Mouse (Mus musculus) limb, embryonic 14.5 days (tissue): ENCODE measurements around the gene Col5a3. TPM values are rescaled to one million over a fixed set of nuclear protein-coding genes. Genes with fewer than 3 reads are reported as not detected.

ENCODE experiments used
- ATAC-seq: fragments of 200-750 bp; cut with Nextera tagmentation; 2 replicates; pipeline ENCODE4 v1.8.0; 2017; ENCODE audit warnings: low read depth, moderate number of reproducible peaks, moderate TSS enrichment; ENCODE audit not compliant: low FRiP score
- DNase-seq: peaks from one replicate; pipeline ENCODE4 v3.0.0-alpha.2; 2015; ENCODE audit warnings: low spot score
- H3K27ac ChIP-seq: fragments of 300-500 bp; sonication (generic); replicated peaks from 2 replicates; pipeline ENCODE4 v1.5.1; 2014; ENCODE audit warnings: low read depth, mild to moderate bottlenecking, low read length, moderate library complexity, mixed read lengths
- H3K27me3 ChIP-seq: fragments of 300-500 bp; sonication (generic); 2 replicates; pipeline ENCODE4 v1.6.1; 2014; ENCODE audit warnings: low read length, mixed read lengths; ENCODE audit not compliant: control insufficient read depth, insufficient read depth
- H3K36me3 ChIP-seq: fragments of 300-500 bp; sonication (generic); 2 replicates; pipeline ENCODE4 v1.6.1; 2014; ENCODE audit warnings: mild to moderate bottlenecking, low read length, moderate library complexity, mixed read lengths; ENCODE audit not compliant: control insufficient read depth, insufficient read depth
- H3K4me1 ChIP-seq: fragments of 300-500 bp; sonication (generic); 2 replicates; pipeline ENCODE4 v1.6.1; 2014; ENCODE audit warnings: antibody characterized with exemption, low read length, mixed read lengths; ENCODE audit not compliant: control insufficient read depth, insufficient read depth
- H3K4me2 ChIP-seq: fragments of 300-500 bp; sonication (generic); replicated peaks from 2 replicates; pipeline ENCODE4 v1.6.1; 2014; ENCODE audit warnings: low read depth, mild to moderate bottlenecking, low read length, moderate library complexity; ENCODE audit not compliant: severe bottlenecking
- H3K4me3 ChIP-seq: fragments of 300-500 bp; sonication (generic); replicated peaks from 2 replicates; pipeline ENCODE4 v1.5.1; 2014; ENCODE audit warnings: low read length
- H3K9ac ChIP-seq: fragments of 300-500 bp; sonication (generic); 2 replicates; pipeline ENCODE4 v1.6.1; 2014; ENCODE audit warnings: mild to moderate bottlenecking, low read depth, low read length, moderate library complexity; ENCODE audit not compliant: severe bottlenecking
- H3K9me3 ChIP-seq: fragments of 300-500 bp; sonication (generic); 2 replicates; pipeline ENCODE4 v1.6.1; 2016; ENCODE audit warnings: low read length; ENCODE audit not compliant: control insufficient read depth
- POLR2A ChIP-seq: fragments of 200-500 bp; IDR thresholded peaks from 2 replicates; pipeline ENCODE4 v1.8.0; 2012; ENCODE audit warnings: inconsistent platforms, mild to moderate bottlenecking, moderate library complexity, borderline replicate concordance; ENCODE audit not compliant: insufficient read depth, insufficient read length; ENCODE audit errors: extremely low read depth
- WGBS: fragments of 180-500 bp; shearing (Covaris S2); extraction: QIAGEN DNeasy Blood & Tissue Kit; methylation state at CpG from one replicate; pipeline ENCODE4 v1.1.7; 2014; 5-methylcytosine and 5-hydroxymethylcytosine counted together
- polyA plus RNA-seq, 2 experiments: library from polyadenylated mRNA; depleted of rRNA in 1 of 2; stranded (reverse) in 1 of 2; unstranded in 1 of 2; fragments of >200 nt; fragmentation: Nextera tagmentation in 1 of 2; extraction: Ambion mirVana in 1 of 2; gene quantifications; 2 replicates each; pipeline versions ENCODE4 v1.2.1 to v1.2.3; 2012 to 2014

The Col5a3 gene
- polyA plus RNA-seq, 2 experiments: 4.5 to 6.7 TPM

DNA sequence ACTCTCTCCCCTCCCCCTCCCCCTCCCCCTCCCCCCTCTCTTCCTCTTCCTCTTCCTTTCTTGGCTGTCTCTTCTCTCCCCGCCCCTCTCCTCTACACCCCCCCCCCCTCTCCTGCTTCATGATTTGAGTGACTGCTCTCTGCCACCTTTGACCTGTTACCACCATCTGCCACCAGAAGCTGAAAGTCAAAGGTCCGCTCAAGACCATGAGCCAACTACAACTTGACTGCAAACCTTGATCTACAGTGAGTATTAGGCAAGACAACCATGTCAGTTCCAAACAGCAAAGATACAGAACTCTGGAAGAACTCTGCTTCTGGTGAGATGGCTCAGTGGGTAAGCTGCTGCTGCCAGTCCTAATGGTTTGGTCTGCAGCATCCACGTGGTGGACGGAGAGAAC lies 25.2 kb downstream of the Col5a3 start:
- Histone ChIP-seq H3K36me3 (no peaks in the 10 kb centered on the region), H3K4me2 (no peak overlapping the region), H3K27ac (peak overlapping the region; percentile 9; the same call in 1 of the 2 replicates), H3K27me3 (no peaks in the 10 kb centered on the region), H3K9ac (no peak overlapping the region), H3K9me3 (no peaks in the 10 kb centered on the region), H3K4me1 (peaks cover 4% of the 10 kb centered on the region; the same call in 1 of the 2 replicates), H3K4me3 (no peak overlapping the region)
- 60% methylated on average over 4 of the region's 4 CpGs for WGBS
- TF ChIP-seq POLR2A: no peak
- DNase-seq (no peak), ATAC-seq (no peak)

DNA sequence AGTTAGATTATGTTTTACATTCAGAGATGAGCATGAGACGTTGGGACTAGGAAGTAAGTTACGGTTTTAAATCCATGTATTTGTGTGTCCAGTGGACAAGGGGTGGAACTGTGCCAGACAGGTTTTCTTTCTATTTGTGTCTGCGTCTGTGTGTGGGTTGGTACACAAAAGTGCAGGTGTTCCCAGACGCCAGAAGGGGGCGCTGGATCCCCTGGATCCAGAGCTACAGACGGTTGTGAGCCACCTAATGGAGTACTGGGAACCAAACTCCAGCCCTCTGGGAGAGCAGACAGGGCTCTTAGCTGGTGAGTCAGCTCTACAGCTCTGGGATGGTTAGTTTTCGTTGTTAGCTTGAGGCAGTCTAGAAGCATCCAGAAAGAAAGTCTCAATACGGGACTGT lies 26.9 kb downstream of the Col5a3 start:
- Histone ChIP-seq H3K4me1 (no peaks in the 10 kb centered on the region), H3K4me2 (no peak overlapping the region), H3K27me3 (no peaks in the 10 kb centered on the region), H3K9me3 (no peaks in the 10 kb centered on the region), H3K27ac (no peak overlapping the region), H3K9ac (no peak overlapping the region), H3K36me3 (no peaks in the 10 kb centered on the region), H3K4me3 (no peak overlapping the region)
- DNase-seq (no peak), ATAC-seq (no peak)
- no peak for TF ChIP-seq POLR2A
- WGBS: 77% methylated on average over 8 of the region's 8 CpGs

DNA sequence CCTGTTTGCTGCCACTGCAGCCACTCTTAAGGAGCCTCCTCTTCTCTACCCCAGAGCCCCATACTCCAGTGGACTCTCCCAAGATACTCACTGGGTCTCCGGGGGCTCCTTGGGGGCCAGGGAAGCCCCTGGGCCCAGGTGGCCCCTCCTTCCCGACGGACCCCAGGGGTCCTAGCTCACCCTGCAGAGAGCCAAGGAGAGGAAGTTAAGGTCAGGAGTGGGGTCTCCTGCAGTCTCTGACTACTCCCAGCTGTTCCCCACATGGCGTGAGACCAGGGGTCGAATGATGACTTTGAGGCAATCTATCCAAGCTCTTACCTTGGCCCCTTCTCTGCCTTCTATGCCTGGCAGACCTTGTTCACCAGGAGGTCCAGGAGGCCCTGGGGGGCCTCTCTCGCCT lies 29.8 kb downstream of the Col5a3 start:
- Histone ChIP-seq H3K27ac (no peak overlapping the region), H3K36me3 (no peaks in the 10 kb centered on the region), H3K4me1 (no peaks in the 10 kb centered on the region), H3K27me3 (no peaks in the 10 kb centered on the region), H3K4me2 (no peak overlapping the region), H3K9me3 (no peaks in the 10 kb centered on the region), H3K9ac (no peak overlapping the region), H3K4me3 (no peak overlapping the region)
- DNase-seq (no peak), ATAC-seq (no peak)
- no peak for TF ChIP-seq POLR2A
- 65% methylated on average over 6 of the region's 6 CpGs for WGBS

DNA sequence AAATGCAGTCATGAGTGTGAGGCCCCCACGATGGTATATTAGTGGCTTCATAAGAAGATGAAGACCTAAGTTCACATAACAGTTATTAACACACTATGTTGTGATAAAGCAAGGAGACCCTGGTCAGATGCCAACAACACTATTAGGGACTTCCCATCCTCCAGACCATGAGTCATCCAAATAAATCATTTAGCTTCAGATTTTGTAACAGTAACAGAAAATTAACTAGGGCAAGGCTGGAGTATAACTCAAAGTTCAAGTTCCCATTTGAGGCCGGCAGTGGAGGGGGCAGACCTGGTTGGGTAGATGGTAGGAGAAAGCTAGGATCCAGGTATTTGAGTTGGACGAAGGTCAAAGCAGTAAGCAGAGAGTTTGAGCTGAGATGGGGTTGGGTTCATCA lies 33.6 kb downstream of the Col5a3 start:
- DNase-seq: no peak
- Histone ChIP-seq H3K9me3 (no peaks in the 10 kb centered on the region), H3K27me3 (no peaks in the 10 kb centered on the region), H3K27ac (no peak overlapping the region), H3K4me3 (no peak overlapping the region), H3K4me1 (no peaks in the 10 kb centered on the region), H3K9ac (no peak overlapping the region), H3K36me3 (no peaks in the 10 kb centered on the region), H3K4me2 (no peak overlapping the region)
- TF ChIP-seq POLR2A: no peak
- whole genome bisulfite sequencing: 78% methylated on average over 3 of the region's 3 CpGs
- ATAC-seq: no peak

DNA sequence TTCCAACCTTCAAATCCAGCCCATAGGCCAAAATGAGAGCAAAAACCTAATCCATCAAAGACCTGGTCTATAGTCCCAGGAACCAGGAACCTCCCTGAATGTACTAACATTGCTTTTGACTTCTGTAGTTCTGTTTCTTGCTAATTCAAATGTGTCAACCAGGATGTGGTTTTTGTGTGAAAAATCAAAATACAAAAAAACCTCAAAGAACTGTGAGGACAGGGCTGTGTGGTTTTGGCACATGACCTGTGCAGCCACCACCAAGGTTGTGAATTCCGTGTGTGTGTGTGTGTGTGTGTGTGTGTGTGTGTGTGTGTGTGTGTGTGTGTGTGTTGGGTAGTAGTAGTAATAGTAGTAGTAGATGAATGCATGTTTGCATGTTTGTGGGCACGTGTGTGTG lies 49.6 kb downstream of the Col5a3 start:
- Histone ChIP-seq H3K36me3 (no peaks in the 10 kb centered on the region), H3K27me3 (no peaks in the 10 kb centered on the region), H3K27ac (no peak overlapping the region), H3K4me3 (no peak overlapping the region), H3K4me2 (no peak overlapping the region), H3K9me3 (no peaks in the 10 kb centered on the region), H3K4me1 (no peaks in the 10 kb centered on the region), H3K9ac (no peak overlapping the region)
- TF ChIP-seq POLR2A: no peak
- no peak for DNase-seq
- WGBS: 81% methylated on average over 2 of the region's 2 CpGs
- ATAC-seq: no peak

DNA sequence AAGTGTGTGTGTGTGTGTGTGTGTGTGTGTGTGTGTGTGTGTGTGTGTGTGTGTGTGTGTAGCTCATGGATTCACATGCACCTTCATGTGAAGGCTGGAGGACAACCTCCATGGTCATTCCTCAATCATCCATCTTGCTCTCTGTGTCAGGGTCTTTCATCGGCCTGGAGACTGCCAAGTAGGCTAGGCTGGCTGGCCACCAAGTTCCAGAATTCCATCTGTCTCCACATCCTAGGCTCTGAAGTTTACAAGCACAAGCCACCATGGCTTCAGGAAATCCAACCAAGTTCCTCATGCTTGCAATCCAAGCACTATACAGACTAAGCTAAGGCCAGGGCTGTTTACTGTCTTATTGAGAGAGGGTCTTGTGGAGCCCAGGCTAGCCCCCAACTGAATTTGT lies 51.8 kb downstream of the Col5a3 start:
- Histone ChIP-seq H3K4me2 (no peak overlapping the region), H3K27me3 (no peaks in the 10 kb centered on the region), H3K4me1 (no peaks in the 10 kb centered on the region), H3K27ac (no peak overlapping the region), H3K9ac (no peak overlapping the region), H3K36me3 (no peaks in the 10 kb centered on the region), H3K9me3 (no peaks in the 10 kb centered on the region), H3K4me3 (no peak overlapping the region)
- no peak for ATAC-seq
- no peak for TF ChIP-seq POLR2A
- DNase-seq: no peak
- 86% methylated on average over 1 of the region's 1 CpGs for WGBS
